Mouse (Mus musculus) T-cell, adult 2 months (primary cell): Measurements from ENCODE around the gene Plac8.
A peak's percentile ranks its signal among the peaks of the same experiment; 100 is the strongest.

Experiments used
- DNase-seq: peaks from one replicate; pipeline ENCODE4 v3.0.0; 2022; ENCODE audit warnings: low spot score

Plac8 gene

GRCm38 (mm10) chr5:100535826-100536225, 36.2 kb downstream of the Plac8 start:
- no peak for DNase-seq

GRCm38 (mm10) chr5:100526164-100526563, 45.9 kb downstream of the Plac8 start:
- peak; percentile 85 for DNase-seq

- DNase-seq: no peak
Measured at GRCm38 (mm10) chr5:100525620-100526019, 46.4 kb downstream of the Plac8 start.

GRCm38 (mm10) chr5:100524921-100525320, 47.1 kb downstream of the Plac8 start:
- DNase-seq: no peak

- no peak for DNase-seq
Measured at GRCm38 (mm10) chr5:100523331-100523730, 48.7 kb downstream of the Plac8 start.

GRCm38 (mm10) chr5:100520223-100520622, 51.8 kb downstream of the Plac8 start:
- no peak for DNase-seq

- DNase-seq: no peak
Measured at GRCm38 (mm10) chr5:100519027-100519411, 53.0 kb downstream of the Plac8 start.

- peak; percentile 98 for DNase-seq
Measured at GRCm38 (mm10) chr5:100518049-100519026, 53.7 kb downstream of the Plac8 start, which contains the start of gene Cops4. Gene Cops4 (plus strand): TSS chr5:100518309.

- no peak for DNase-seq
Measured at GRCm38 (mm10) chr5:100512576-100512975, 59.5 kb downstream of the Plac8 start.

- DNase-seq: peak; percentile 35
Measured at GRCm38 (mm10) chr5:100509247-100509646, 62.8 kb downstream of the Plac8 start.
